Mouse (Mus musculus) heart, embryonic 11.5 days (tissue): ENCODE data around the gene Pla2g3. TPM values are rescaled to one million over a fixed set of nuclear protein-coding genes. Genes with fewer than 3 reads are reported as not detected.

Experiments
- ATAC-seq: fragments of 200-750 bp; cut with Nextera tagmentation; replicated peaks from 2 replicates; pipeline ENCODE4 v1.8.0; 2017; ENCODE audit warnings: moderate library complexity; ENCODE audit not compliant: insufficient number of reproducible peaks, low FRiP score, low TSS enrichment
- H3K27ac ChIP-seq: fragments of 300-500 bp; sonication (generic); 2 replicates; pipeline ENCODE4 v1.5.1; 2014; ENCODE audit warnings: mild to moderate bottlenecking, low read depth, low read length
- H3K27me3 ChIP-seq: fragments of 300-500 bp; sonication (generic); 2 replicates; pipeline ENCODE4 v1.6.1; 2014; ENCODE audit warnings: mild to moderate bottlenecking, low read length, mixed read lengths; ENCODE audit not compliant: control insufficient read depth, insufficient read depth
- H3K36me3 ChIP-seq: fragments of 300-500 bp; sonication (generic); 2 replicates; pipeline ENCODE4 v1.6.1; 2014; ENCODE audit warnings: mild to moderate bottlenecking, low read length, moderate library complexity, mixed read lengths; ENCODE audit not compliant: control insufficient read depth, insufficient read depth
- H3K4me1 ChIP-seq: fragments of 300-500 bp; sonication (generic); 2 replicates; pipeline ENCODE4 v1.6.1; 2014; ENCODE audit warnings: low read length; ENCODE audit not compliant: control insufficient read depth, insufficient read depth
- H3K4me2 ChIP-seq: fragments of 300-500 bp; sonication (generic); 2 replicates; pipeline ENCODE4 v1.6.1; 2014; ENCODE audit warnings: mild to moderate bottlenecking, moderate library complexity
- H3K4me3 ChIP-seq: fragments of 300-500 bp; sonication (generic); 2 replicates; pipeline ENCODE4 v1.5.1; 2014; ENCODE audit warnings: low read depth, low read length
- H3K9ac ChIP-seq: fragments of 300-500 bp; sonication (generic); 2 replicates; pipeline ENCODE4 v1.6.1; 2014; ENCODE audit warnings: mild to moderate bottlenecking, low read depth, low read length, moderate library complexity
- H3K9me3 ChIP-seq: fragments of 300-500 bp; sonication (generic); replicated peaks from 2 replicates; pipeline ENCODE4 v1.6.1; 2016; ENCODE audit warnings: low read length; ENCODE audit not compliant: control insufficient read depth
- WGBS: fragments of 180-500 bp; shearing (Covaris S2); extraction: QIAGEN DNeasy Blood & Tissue Kit; methylation state at CpG from one replicate; pipeline ENCODE4 v1.1.7; 2014; ENCODE audit not compliant: insufficient replicate concordance; 5-methylcytosine and 5-hydroxymethylcytosine counted together
- polyA plus RNA-seq: library from polyadenylated mRNA; unstranded; fragments of >200 nt; fragmentation: Nextera tagmentation; extraction: Ambion mirVana; gene quantifications from 2 replicates; pipeline ENCODE4 v1.2.1, GENCODE M21; 2014

Pla2g3 gene
- polyA plus RNA-seq, 1 experiment from 2014 or later = 0.26 TPM

DNA sequence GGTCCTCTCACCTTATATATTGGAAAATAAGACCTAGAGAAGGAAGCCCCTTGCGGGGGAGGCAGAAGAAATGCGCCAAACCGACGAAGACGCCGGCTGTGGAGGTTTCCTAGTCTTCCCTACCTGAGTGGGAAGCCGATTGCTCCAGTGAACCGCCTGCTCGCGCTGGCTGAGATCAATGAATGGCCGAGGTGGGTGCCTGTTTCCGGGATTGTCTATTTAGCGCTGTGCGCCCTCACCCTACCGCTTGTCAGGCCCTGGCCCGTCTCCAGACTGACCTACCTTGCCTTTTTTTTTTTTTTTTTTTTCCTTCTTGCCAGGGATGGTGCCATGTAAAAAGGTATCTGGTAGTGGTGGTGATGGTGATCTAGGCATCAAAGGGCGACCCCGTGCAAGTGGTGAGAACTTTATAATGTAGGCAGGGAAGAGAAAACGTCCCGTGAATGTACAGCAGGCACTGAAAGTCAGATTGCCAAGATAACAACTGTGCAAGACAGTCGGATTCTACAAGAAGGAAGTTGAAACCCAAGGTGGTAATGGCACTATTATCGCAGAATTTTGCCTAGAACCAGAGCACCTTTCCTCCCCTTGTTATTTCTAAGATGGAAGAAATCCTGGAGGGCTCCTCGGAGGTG is 52.5 kb downstream of the Pla2g3 start, which contains the start of gene Smtn:
Gene Smtn, minus strand, starts transcription at position 162 of the 635 bp plus-strand sequence.
- ATAC-seq = no peak
- H3K4me2 ChIP-seq = peak within 1 kb of the TSS; percentile 71
- peaks cover 4% of the 10 kb centered on the region; the same call in 1 of the 2 replicates for H3K9me3 ChIP-seq
- H3K27me3 ChIP-seq = no peaks in the 10 kb centered on the region
- no peak within 1 kb of the TSS for H3K27ac ChIP-seq
- peaks cover 32% of the 10 kb centered on the region for H3K4me1 ChIP-seq
- 88% methylated on average over 23 of the region's 23 CpGs for WGBS
- peak within 1 kb of the TSS; percentile 54 for H3K4me3 ChIP-seq
- no peaks in the 10 kb centered on the region for H3K36me3 ChIP-seq
- peak within 1 kb of the TSS; percentile 64 for H3K9ac ChIP-seq

DNA sequence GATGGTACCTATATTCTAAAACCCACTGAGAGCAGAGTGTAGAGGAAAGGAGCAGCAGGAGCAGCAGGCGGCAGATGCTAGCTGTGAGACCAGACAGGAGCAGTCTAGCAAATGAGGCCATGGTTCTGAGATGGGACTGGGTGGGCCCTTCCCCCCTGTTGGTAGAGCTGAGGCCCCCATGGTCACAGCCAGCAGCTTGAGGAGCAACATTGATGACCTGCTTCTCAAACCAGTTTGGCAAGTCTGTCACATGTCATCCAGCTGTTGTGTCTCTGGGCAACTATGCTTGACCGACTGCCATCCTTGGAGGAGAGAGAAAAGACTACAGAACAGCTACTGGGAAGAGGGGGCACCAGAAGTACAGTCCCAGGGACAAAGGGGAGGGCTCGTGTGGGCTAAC is 53.8 kb downstream of the Pla2g3 start:
- peaks cover 30% of the 10 kb centered on the region for H3K4me1 ChIP-seq
- no peak overlapping the region for H3K9ac ChIP-seq
- no peaks in the 10 kb centered on the region for H3K27me3 ChIP-seq
- H3K4me3 ChIP-seq = no peak overlapping the region
- no peak overlapping the region for H3K27ac ChIP-seq
- WGBS = 67% methylated on average over 3 of the region's 3 CpGs
- no peaks in the 10 kb centered on the region for H3K36me3 ChIP-seq
- no peak for ATAC-seq
- peaks cover 4% of the 10 kb centered on the region; the same call in 1 of the 2 replicates for H3K9me3 ChIP-seq
- no peak overlapping the region for H3K4me2 ChIP-seq

DNA sequence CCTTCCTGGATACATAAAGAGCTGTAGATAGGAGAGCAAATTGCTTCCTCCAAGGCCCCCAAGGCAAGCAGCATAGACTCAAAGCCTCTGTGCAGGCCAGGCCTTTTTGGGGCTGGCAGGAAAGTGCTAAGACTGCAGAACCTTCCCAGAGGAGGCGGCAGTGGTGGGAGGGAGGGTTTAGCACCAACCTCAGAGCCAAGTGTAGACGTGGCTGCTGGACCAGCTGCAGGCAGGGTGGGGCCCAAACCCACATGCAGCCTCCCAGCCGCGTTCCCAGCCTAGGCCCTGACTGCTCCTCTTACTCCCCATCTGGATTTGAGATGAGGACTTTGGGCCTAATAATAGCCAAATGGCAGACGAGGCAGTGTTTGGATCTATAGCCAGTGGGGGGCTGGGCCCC is 54.9 kb downstream of the Pla2g3 start:
- H3K9ac ChIP-seq = no peak overlapping the region
- peaks cover 4% of the 10 kb centered on the region; the same call in 1 of the 2 replicates for H3K9me3 ChIP-seq
- no peaks in the 10 kb centered on the region for H3K27me3 ChIP-seq
- peaks cover 24% of the 10 kb centered on the region for H3K4me1 ChIP-seq
- H3K27ac ChIP-seq = no peak overlapping the region
- no peak overlapping the region for H3K4me3 ChIP-seq
- ATAC-seq = no peak
- 33% methylated on average over 5 of the region's 5 CpGs for WGBS
- H3K36me3 ChIP-seq = no peaks in the 10 kb centered on the region
- H3K4me2 ChIP-seq = no peak overlapping the region

DNA sequence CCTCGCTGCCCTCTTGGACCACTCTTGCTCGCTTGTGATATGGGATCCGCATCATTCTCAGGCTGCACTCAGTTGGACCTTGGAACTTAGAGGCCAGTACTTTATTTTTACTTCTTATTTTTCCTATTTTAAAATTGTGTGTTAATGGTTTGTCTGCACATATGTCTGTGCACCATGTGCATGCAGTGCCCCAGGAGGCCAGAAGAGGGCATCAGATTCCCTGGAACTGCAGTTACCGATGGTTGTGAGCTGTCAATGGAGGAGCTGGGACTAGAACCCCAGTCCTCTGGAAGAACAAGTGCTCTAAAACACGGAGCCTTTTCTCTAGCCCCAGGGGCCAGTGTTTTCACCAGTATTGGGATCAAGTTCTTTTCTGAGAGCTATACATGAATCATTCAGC is 56.3 kb downstream of the Pla2g3 start:
- H3K4me3 ChIP-seq = no peak overlapping the region
- no peaks in the 10 kb centered on the region for H3K27me3 ChIP-seq
- H3K4me2 ChIP-seq = no peak overlapping the region
- no peaks in the 10 kb centered on the region for H3K36me3 ChIP-seq
- H3K4me1 ChIP-seq = peaks cover 19% of the 10 kb centered on the region
- no peak for ATAC-seq
- 91% methylated on average over 5 of the region's 5 CpGs for WGBS
- H3K9me3 ChIP-seq = peaks cover 4% of the 10 kb centered on the region; the same call in 1 of the 2 replicates
- no peak overlapping the region for H3K27ac ChIP-seq
- H3K9ac ChIP-seq = no peak overlapping the region

DNA sequence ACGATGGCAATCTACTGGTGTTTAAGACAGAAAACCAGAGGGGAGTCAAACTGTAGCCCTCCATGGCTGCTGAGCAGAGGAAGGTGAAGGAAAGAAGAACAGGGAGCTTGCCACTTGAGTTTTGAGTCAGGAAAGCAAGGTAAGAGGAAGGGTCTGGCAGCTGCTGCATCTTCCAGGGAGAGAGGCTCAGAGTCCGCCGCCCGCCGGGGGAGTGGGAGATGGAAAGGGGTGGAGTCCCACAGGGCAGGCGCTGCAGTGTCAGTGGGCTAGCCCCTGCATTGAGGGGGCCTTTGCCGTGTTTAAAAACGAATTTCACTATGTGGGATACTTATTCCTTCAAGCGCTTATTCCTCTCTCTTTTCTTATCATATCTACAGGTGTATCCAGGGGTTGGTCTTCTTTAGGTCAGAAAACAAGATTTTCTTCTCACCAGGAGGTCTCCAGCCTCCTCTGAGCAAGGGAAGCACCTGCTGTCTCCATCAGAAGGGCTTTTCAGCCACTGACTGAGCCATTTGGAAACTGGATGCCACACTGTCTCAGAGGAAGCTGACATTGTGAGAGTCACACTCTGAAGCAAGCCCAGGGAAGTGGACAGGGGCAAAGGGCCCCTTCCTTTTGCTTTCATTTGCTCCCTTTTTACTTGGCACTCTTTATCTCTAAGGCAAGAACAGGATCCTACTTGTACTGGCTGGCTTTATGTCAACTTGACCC is 57.6 kb downstream of the Pla2g3 start:
- no peaks in the 10 kb centered on the region for H3K27me3 ChIP-seq
- H3K27ac ChIP-seq = peak overlapping the region; percentile 50; the same call in 1 of the 2 replicates
- 13% methylated on average over 9 of the region's 9 CpGs for WGBS
- H3K9me3 ChIP-seq = peaks cover 4% of the 10 kb centered on the region; the same call in 1 of the 2 replicates
- H3K4me3 ChIP-seq = no peak overlapping the region
- H3K9ac ChIP-seq = no peak overlapping the region
- ATAC-seq = no peak
- no peaks in the 10 kb centered on the region for H3K36me3 ChIP-seq
- peaks cover 19% of the 10 kb centered on the region for H3K4me1 ChIP-seq
- no peak overlapping the region for H3K4me2 ChIP-seq

DNA sequence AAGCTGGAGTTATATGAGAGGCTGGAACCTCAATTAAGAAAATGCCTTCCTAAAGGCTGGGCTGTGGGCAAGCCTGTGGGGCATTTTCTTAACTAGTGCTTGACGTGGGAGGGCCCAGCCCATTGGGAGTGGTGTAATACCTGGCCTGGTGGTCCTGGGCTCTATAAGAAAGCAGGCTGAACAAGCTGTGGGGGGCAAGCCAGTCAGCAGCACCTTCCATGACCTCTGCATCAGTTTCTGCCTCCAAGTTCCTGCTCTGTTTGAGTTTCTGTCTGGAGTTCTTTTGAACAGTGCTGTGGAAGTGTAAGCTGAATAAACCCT is 58.1 kb downstream of the Pla2g3 start:
- ATAC-seq = no peak
- peaks cover 4% of the 10 kb centered on the region; the same call in 1 of the 2 replicates for H3K9me3 ChIP-seq
- H3K27ac ChIP-seq = peak overlapping the region; percentile 50; the same call in 1 of the 2 replicates
- no peaks in the 10 kb centered on the region for H3K36me3 ChIP-seq
- H3K27me3 ChIP-seq = no peaks in the 10 kb centered on the region
- peaks cover 19% of the 10 kb centered on the region for H3K4me1 ChIP-seq
- 36% methylated on average over 1 of the region's 1 CpGs for WGBS
- H3K4me3 ChIP-seq = no peak overlapping the region
- H3K4me2 ChIP-seq = no peak overlapping the region
- no peak overlapping the region for H3K9ac ChIP-seq

DNA sequence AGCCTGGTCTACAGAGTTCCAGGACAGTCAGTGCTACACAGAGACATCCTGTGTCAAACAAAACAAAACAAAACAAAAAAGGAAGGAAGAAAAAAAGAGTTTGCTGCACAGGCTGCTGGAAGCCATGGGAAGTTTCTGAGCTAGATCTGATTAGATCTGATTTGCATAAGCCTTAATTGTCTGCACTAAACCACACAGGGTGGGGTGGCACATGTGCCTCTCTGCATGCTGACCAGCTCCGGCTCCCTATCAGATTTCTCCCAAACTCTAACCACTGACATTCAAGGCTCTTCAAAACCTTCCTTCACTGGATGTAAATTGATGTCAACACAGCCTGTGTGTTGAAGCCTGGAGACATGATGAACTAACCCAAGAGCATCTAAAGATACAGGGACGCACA is 59.0 kb downstream of the Pla2g3 start:
- 86% methylated on average over 2 of the region's 2 CpGs for WGBS
- H3K4me1 ChIP-seq = peaks cover 19% of the 10 kb centered on the region
- H3K27ac ChIP-seq = no peak overlapping the region

DNA sequence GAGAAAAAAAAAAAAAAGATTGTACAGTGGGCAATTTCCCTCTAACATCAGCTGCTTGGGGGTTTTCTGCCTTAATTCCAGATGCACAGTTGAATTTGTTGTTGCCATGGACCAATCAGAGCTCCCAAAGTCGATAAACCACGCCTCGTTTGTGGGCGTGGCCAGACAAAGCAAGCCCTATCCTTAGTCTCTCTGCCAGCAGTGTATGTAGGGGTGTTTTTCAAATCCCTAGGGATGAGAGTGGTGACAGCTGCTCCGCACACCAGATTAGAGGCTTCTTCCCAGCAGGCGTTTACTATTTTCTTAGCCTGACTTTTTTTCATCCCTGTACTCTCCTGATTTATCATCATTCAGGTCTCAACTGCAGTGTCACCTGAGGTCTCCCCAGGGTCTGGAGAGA is 59.9 kb downstream of the Pla2g3 start:
- Histone ChIP-seq H3K36me3 (no peaks in the 10 kb centered on the region), H3K9me3 (peaks cover 4% of the 10 kb centered on the region; the same call in 1 of the 2 replicates), H3K9ac (no peak overlapping the region), H3K4me2 (no peak overlapping the region), H3K4me1 (peaks cover 17% of the 10 kb centered on the region), H3K4me3 (no peak overlapping the region), H3K27ac (no peak overlapping the region), H3K27me3 (no peaks in the 10 kb centered on the region)
- WGBS = 24% methylated on average over 6 of the region's 6 CpGs
- 0 out of 2 replicates have a peak, but pooled peaks have one; percentile 35 for ATAC-seq

More for the DNA sequence above, 59.0 kb downstream of the Pla2g3 start:
- Histone ChIP-seq H3K27me3 (no peaks in the 10 kb centered on the region), H3K36me3 (no peaks in the 10 kb centered on the region), H3K9ac (no peak overlapping the region), H3K4me2 (no peak overlapping the region), H3K4me3 (no peak overlapping the region), H3K9me3 (peaks cover 4% of the 10 kb centered on the region; the same call in 1 of the 2 replicates)
- ATAC-seq = no peak
